Mouse (Mus musculus) kidney, adult 2 months (tissue): ENCODE results near the gene Ash1l.

Experiments
- CTCF ChIP-seq: fragments of 200-500 bp; conservative IDR thresholded peaks from 2 replicates; pipeline ENCODE4 v1.5.1; 2011; ENCODE audit warnings: low read depth, mild to moderate bottlenecking, control low read depth, low read length, moderate library complexity, mixed read lengths; ENCODE audit not compliant: insufficient read depth, insufficient read length
- POLR2A ChIP-seq: fragments of 200-500 bp; IDR thresholded peaks from one replicate; pipeline ENCODE4 v1.6.1; 2011; ENCODE audit warnings: low read depth, low read length, control low read depth

DNA sequence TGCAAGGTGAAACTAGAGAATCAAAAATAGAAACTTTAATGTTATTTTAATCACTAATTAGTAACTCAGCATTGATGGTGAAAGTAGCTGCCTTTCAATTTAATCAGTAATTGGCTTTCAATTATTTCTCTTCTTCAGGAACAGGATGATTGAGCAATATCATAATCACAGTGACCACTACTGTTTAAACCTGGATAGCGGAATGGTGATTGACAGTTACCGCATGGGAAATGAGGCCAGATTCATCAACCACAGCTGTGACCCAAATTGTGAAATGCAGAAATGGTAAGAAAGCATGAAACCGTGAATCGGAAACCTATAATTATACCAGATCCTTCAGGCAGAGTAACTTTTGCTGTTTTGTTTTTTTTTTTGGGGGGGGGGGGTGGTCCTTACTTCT lies 92.9 kb downstream of the Ash1l start:
- TF ChIP-seq POLR2A (no peak), CTCF (no peak)
